Mouse (Mus musculus): Measurements from ENCODE around the gene Snx10. TPM values are rescaled to one million over a fixed set of nuclear protein-coding genes. Genes with fewer than 3 reads are reported as not detected.

Gene Snx10
- polyA plus RNA-seq, 1 experiment from 2014 or later, result 19.2 TPM

DNA sequence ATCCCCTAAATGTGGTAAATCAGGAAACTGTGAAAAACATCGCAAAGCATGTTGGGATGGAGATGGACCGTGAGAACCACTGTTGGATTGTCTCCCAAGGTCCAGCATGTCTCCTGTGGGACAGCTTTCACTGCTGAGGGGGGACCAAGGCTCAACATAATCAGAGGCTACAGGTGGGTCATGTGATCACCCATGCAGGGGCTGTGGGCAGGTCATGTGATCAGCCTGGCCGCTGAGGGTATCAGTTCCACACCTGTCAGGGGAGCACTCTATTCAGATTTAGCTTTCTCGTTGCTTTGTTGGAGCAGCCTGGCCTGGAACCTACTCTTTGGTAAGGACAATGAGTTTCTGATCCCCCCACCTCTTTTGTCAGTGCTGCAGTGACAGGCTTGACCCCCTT is 18.4 kb downstream of the Snx10 start:
- no peaks in the 10 kb centered on the region for H3K27me3 ChIP-seq (replicated peaks; ENCODE audit: control insufficient read depth, insufficient read depth, low read length)
- 80% methylated on average over 4 of the region's 4 CpGs for WGBS
- no peak overlapping the region for H3K4me2 ChIP-seq (ENCODE audit: low read depth, low read length)
- H3K9me3 ChIP-seq (ENCODE audit: control insufficient read depth, low read length), result no peaks in the 10 kb centered on the region
- H3K27ac ChIP-seq (replicated peaks; ENCODE audit: low read depth, low read length), result no peak overlapping the region
- DNase-seq (ENCODE audit: low spot score), result no peak
- no peak overlapping the region for H3K9ac ChIP-seq (ENCODE audit: low read depth, low read length)
- H3K36me3 ChIP-seq (ENCODE audit: control insufficient read depth, insufficient read depth, low read length), result no peaks in the 10 kb centered on the region
- H3K4me3 ChIP-seq (ENCODE audit: low read depth, low read length), result no peak overlapping the region
- ATAC-seq (ENCODE audit: low read depth), result no peak
- no peaks in the 10 kb centered on the region for H3K4me1 ChIP-seq (ENCODE audit: control insufficient read depth, insufficient read depth, low read length)

DNA sequence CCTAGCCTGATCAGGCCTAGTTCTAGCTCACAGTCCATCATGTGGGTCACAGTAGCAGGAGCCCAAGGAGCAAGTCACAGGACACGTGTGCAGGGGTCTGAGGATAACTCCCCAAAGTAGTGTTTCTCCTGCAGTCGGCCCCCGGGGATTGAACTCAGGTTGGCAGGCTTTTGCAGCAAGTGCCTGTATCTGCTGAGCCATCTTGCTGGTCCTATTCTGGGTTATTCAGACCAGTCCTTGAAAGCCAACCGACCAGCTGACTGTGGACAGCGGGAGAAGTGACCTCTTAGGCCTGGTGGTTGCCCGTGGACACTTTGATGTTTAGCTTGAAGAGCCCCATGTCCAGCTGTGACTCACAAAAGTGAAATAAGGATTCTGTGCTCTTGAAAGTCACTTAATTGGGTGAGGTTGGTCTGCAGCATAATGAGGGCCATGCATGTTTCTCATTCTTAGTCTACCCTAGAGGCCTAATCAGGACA is 20.0 kb downstream of the Snx10 start:
- Histone ChIP-seq H3K27me3 (replicated peaks; ENCODE audit: control insufficient read depth, insufficient read depth, low read length) (no peaks in the 10 kb centered on the region), H3K36me3 (ENCODE audit: control insufficient read depth, insufficient read depth, low read length) (no peaks in the 10 kb centered on the region), H3K9me3 (ENCODE audit: control insufficient read depth, low read length) (no peaks in the 10 kb centered on the region), H3K4me1 (ENCODE audit: control insufficient read depth, insufficient read depth, low read length) (no peaks in the 10 kb centered on the region), H3K9ac (ENCODE audit: low read depth, low read length) (no peak overlapping the region), H3K4me2 (ENCODE audit: low read depth, low read length) (no peak overlapping the region), H3K4me3 (ENCODE audit: low read depth, low read length) (no peak overlapping the region), H3K27ac (replicated peaks; ENCODE audit: low read depth, low read length) (no peak overlapping the region)
- WGBS, result 61% methylated on average over 6 of the region's 6 CpGs
- DNase-seq (ENCODE audit: low spot score) (no peak), ATAC-seq (ENCODE audit: low read depth) (0 out of 2 replicates have a peak, but pooled peaks have one; percentile 20)

DNA sequence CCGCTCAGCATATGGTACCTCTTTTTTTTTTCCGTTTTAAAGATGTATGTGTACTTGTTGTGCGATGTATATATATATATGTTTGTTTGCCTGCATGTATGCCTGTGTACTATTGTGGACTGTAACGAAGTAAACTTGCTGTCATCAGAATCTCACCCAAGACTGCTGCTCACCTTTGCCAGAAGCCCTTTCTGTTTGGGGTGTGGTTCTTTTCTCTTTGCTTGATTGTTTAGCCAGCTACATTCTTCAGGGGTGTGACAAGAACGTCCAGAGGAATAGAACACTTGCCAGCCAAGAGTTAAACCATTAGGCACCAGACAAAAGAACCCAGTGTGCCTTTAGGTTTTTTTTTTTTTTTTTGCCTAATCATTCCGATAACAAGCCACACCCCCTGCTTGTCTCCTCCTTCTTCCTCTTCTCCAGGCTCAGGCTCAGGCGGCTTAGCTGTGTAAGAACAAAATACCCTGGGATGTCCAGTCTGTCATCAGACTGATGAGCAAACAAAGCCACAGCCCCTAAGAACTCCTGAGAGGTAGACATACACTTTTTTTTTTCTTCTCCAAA is 20.5 kb downstream of the Snx10 start:
- Histone ChIP-seq H3K27ac (replicated peaks; ENCODE audit: low read depth, low read length) (no peak overlapping the region), H3K36me3 (ENCODE audit: control insufficient read depth, insufficient read depth, low read length) (no peaks in the 10 kb centered on the region), H3K4me3 (ENCODE audit: low read depth, low read length) (no peak overlapping the region), H3K4me2 (ENCODE audit: low read depth, low read length) (peak overlapping the region; percentile 11; the same call in 1 of the 2 replicates), H3K4me1 (ENCODE audit: control insufficient read depth, insufficient read depth, low read length) (no peaks in the 10 kb centered on the region), H3K9ac (ENCODE audit: low read depth, low read length) (no peak overlapping the region), H3K27me3 (replicated peaks; ENCODE audit: control insufficient read depth, insufficient read depth, low read length) (no peaks in the 10 kb centered on the region), H3K9me3 (ENCODE audit: control insufficient read depth, low read length) (no peaks in the 10 kb centered on the region)
- WGBS, result 36% methylated on average over 7 of the region's 7 CpGs
- ATAC-seq (ENCODE audit: low read depth), result 0 out of 2 replicates have a peak, but pooled peaks have one; percentile 37
- peak; percentile 42 for DNase-seq (ENCODE audit: low spot score)

DNA sequence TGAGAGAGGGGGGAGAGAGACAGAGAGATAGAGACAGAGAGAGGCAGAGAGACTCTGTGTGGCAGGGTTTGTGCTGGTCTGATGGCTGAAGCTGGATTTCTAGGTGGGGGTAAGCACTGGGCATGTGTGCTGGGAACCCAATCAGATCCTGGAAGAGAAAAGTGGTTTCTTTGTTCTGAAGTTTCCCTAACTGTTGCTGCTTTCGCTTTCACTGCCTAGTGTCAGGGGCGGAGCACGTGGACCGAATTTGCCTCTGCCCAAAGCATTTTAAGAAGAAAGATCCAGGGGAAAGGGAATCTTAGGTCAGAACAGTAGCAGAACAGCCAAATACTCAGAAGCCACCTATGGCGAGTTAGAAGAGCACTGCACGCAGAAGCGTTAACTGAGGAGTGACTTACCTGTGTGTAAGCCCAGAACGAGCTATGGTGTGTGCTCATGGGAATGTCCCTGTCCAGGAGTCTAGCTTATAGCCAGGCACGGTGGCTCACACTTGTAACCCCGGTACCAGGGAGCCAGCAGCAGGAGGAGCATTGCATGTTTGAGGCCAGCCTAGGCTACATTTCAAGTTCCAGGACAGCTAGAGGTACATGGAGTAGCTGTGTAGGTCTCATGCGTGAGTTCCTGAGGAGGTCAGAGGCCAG is 21.6 kb downstream of the Snx10 start:
- H3K9me3 ChIP-seq (ENCODE audit: control insufficient read depth, low read length), result no peaks in the 10 kb centered on the region
- peak; percentile 35 for DNase-seq (ENCODE audit: low spot score)
- no peak overlapping the region for H3K9ac ChIP-seq (ENCODE audit: low read depth, low read length)
- H3K27ac ChIP-seq (replicated peaks; ENCODE audit: low read depth, low read length), result no peak overlapping the region
- H3K27me3 ChIP-seq (replicated peaks; ENCODE audit: control insufficient read depth, insufficient read depth, low read length), result no peaks in the 10 kb centered on the region
- H3K4me2 ChIP-seq (ENCODE audit: low read depth, low read length), result 0 out of 2 replicates have a peak overlapping the region, but pooled peaks have one; percentile 11
- WGBS, result 58% methylated on average over 11 of the region's 11 CpGs
- no peaks in the 10 kb centered on the region for H3K36me3 ChIP-seq (ENCODE audit: control insufficient read depth, insufficient read depth, low read length)
- H3K4me3 ChIP-seq (ENCODE audit: low read depth, low read length), result no peak overlapping the region
- no peaks in the 10 kb centered on the region for H3K4me1 ChIP-seq (ENCODE audit: control insufficient read depth, insufficient read depth, low read length)
- ATAC-seq (ENCODE audit: low read depth), result no peak

DNA sequence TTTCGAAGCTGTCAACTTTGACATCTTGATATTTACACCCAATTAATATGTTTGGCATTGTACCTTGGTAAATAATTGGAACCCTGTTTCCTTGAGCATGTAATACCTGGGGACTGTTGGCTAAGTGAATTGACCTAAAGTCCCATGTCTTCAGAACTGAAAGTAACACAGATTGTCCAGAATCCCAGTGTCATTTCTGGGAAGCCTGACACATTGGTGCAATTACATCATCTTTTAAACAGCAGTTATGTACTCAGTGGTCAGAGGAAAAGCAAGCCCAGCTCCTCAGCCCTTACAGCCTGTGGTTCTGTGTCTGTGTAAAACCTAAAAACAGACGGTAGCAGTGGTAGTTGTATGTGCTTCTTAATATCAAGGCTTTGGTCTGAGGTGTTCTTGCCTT is 22.4 kb downstream of the Snx10 start:
- no peaks in the 10 kb centered on the region for H3K9me3 ChIP-seq (ENCODE audit: control insufficient read depth, low read length)
- H3K36me3 ChIP-seq (ENCODE audit: control insufficient read depth, insufficient read depth, low read length), result no peaks in the 10 kb centered on the region
- H3K4me3 ChIP-seq (ENCODE audit: low read depth, low read length), result no peak overlapping the region
- H3K9ac ChIP-seq (ENCODE audit: low read depth, low read length), result no peak overlapping the region
- DNase-seq (ENCODE audit: low spot score) (no peak), ATAC-seq (ENCODE audit: low read depth) (no peak)
- no peak overlapping the region for H3K27ac ChIP-seq (replicated peaks; ENCODE audit: low read depth, low read length)
- H3K4me1 ChIP-seq (ENCODE audit: control insufficient read depth, insufficient read depth, low read length), result no peaks in the 10 kb centered on the region
- no peak overlapping the region for H3K4me2 ChIP-seq (ENCODE audit: low read depth, low read length)
- no peaks in the 10 kb centered on the region for H3K27me3 ChIP-seq (replicated peaks; ENCODE audit: control insufficient read depth, insufficient read depth, low read length)
- WGBS, result 83% methylated on average over 2 of the region's 2 CpGs

DNA sequence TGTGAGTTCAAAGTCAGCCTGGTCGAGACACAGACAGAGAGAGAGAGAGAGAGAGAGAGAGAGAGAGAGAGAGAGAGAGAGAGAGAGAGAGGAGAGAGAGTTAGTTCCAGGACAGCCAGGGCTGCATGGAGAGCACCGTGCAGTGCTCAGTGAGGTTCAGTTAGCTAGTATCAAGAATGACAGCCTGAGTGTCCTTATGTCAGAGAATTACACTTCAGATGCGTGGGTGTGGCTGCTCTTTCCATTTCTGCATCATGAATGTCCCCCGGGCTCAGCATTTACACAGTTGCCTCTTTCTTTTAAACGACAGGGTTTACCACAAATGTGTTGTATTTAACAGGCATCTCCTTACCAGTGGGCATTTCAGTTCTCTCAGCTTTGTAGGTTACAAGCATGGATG is 25.1 kb downstream of the Snx10 start:
- Histone ChIP-seq H3K4me2 (ENCODE audit: low read depth, low read length) (no peak overlapping the region), H3K27ac (replicated peaks; ENCODE audit: low read depth, low read length) (no peak overlapping the region), H3K4me1 (ENCODE audit: control insufficient read depth, insufficient read depth, low read length) (no peaks in the 10 kb centered on the region), H3K9me3 (ENCODE audit: control insufficient read depth, low read length) (no peaks in the 10 kb centered on the region), H3K36me3 (ENCODE audit: control insufficient read depth, insufficient read depth, low read length) (no peaks in the 10 kb centered on the region), H3K27me3 (replicated peaks; ENCODE audit: control insufficient read depth, insufficient read depth, low read length) (no peaks in the 10 kb centered on the region), H3K4me3 (ENCODE audit: low read depth, low read length) (no peak overlapping the region), H3K9ac (ENCODE audit: low read depth, low read length) (no peak overlapping the region)
- no peak for ATAC-seq (ENCODE audit: low read depth)
- no peak for DNase-seq (ENCODE audit: low spot score)
- 62% methylated on average over 5 of the region's 5 CpGs for WGBS

DNA sequence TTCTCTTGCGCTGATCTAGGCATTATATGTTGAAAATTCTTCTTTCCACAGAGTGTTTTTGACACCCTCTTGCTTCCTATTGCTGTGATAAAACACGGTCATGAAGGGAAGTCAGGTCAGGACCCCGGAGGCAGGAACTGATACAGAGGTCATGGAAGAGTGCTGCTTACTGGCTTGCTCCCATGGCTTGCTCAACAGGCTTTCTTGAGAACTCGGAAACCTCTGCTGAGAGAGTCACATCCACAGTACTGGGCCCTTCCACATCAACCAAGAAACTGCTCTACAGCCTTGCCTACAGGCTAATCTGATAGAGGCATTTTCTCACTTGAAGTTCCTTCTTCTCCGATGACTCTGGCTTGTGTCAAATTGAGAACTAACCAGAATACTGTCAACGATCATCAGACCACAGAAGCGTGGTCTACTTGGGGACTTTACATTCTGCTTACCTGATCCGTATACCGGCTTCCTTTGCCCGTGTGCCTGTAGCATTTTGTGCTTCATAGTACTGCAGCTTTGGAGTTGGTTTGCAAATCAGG is 27.6 kb downstream of the Snx10 start:
- ATAC-seq (ENCODE audit: low read depth) (no peak), DNase-seq (ENCODE audit: low spot score) (no peak)
- Histone ChIP-seq H3K27me3 (replicated peaks; ENCODE audit: control insufficient read depth, insufficient read depth, low read length) (no peaks in the 10 kb centered on the region), H3K9ac (ENCODE audit: low read depth, low read length) (no peak overlapping the region), H3K4me3 (ENCODE audit: low read depth, low read length) (no peak overlapping the region), H3K4me1 (ENCODE audit: control insufficient read depth, insufficient read depth, low read length) (no peaks in the 10 kb centered on the region), H3K4me2 (ENCODE audit: low read depth, low read length) (no peak overlapping the region), H3K27ac (replicated peaks; ENCODE audit: low read depth, low read length) (no peak overlapping the region), H3K9me3 (ENCODE audit: control insufficient read depth, low read length) (no peaks in the 10 kb centered on the region), H3K36me3 (ENCODE audit: control insufficient read depth, insufficient read depth, low read length) (no peaks in the 10 kb centered on the region)
- WGBS, result 87% methylated on average over 10 of the region's 10 CpGs

DNA sequence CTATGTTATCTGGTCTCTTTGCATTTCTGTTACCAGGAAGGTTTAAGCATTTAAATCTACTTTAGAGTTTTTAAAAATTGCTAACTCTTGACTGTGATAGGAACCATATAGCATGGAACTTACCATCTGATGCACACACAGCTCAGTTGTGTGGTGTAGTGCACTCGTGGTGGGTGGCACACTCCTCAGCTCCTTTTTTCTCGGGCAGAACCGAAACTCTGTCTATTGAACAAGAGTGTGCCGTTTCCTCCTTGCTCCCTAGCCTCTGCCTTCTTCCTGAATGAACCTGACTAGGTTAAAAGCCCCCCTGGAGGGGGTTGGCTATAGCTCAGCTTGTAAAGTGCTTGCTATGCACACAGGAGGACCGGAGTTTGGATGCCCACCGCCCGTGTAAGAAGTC is 32.9 kb downstream of the Snx10 start:
- DNase-seq (ENCODE audit: low spot score) (no peak), ATAC-seq (ENCODE audit: low read depth) (no peak)
- Histone ChIP-seq H3K4me3 (ENCODE audit: low read depth, low read length) (no peak overlapping the region), H3K9ac (ENCODE audit: low read depth, low read length) (no peak overlapping the region), H3K9me3 (ENCODE audit: control insufficient read depth, low read length) (no peaks in the 10 kb centered on the region), H3K4me1 (ENCODE audit: control insufficient read depth, insufficient read depth, low read length) (no peaks in the 10 kb centered on the region), H3K27ac (replicated peaks; ENCODE audit: low read depth, low read length) (no peak overlapping the region), H3K36me3 (ENCODE audit: control insufficient read depth, insufficient read depth, low read length) (no peaks in the 10 kb centered on the region), H3K27me3 (replicated peaks; ENCODE audit: control insufficient read depth, insufficient read depth, low read length) (no peaks in the 10 kb centered on the region), H3K4me2 (ENCODE audit: low read depth, low read length) (no peak overlapping the region)
- WGBS, result 87% methylated on average over 7 of the region's 7 CpGs

DNA sequence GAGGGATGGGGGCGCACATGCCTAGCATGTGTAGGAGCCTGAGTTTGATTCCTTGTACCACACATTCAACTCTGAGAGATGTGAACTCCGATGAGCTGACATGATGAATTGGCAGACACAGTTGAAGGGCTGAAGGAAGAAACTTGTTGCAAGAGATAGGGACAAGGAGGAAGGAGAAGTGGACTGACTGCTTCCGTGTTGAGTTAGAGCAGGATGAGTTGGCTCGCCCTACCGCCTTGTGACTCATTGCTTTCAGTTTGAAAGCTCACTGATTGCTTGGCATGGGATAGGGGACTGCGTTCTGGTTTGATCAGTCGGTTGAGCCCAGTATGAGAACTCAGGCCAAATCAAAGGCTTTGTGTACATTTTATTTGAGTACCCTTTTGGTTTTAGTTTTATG is 34.6 kb downstream of the Snx10 start:
- no peak overlapping the region for H3K4me2 ChIP-seq (ENCODE audit: low read depth, low read length)
- ATAC-seq (ENCODE audit: low read depth) (no peak), DNase-seq (ENCODE audit: low spot score) (no peak)
- no peak overlapping the region for H3K4me3 ChIP-seq (ENCODE audit: low read depth, low read length)
- H3K9me3 ChIP-seq (ENCODE audit: control insufficient read depth, low read length), result no peaks in the 10 kb centered on the region
- no peaks in the 10 kb centered on the region for H3K4me1 ChIP-seq (ENCODE audit: control insufficient read depth, insufficient read depth, low read length)
- no peaks in the 10 kb centered on the region for H3K36me3 ChIP-seq (ENCODE audit: control insufficient read depth, insufficient read depth, low read length)
- no peak overlapping the region for H3K27ac ChIP-seq (replicated peaks; ENCODE audit: low read depth, low read length)
- no peak overlapping the region for H3K9ac ChIP-seq (ENCODE audit: low read depth, low read length)
- H3K27me3 ChIP-seq (replicated peaks; ENCODE audit: control insufficient read depth, insufficient read depth, low read length), result no peaks in the 10 kb centered on the region
- 92% methylated on average over 7 of the region's 7 CpGs for WGBS

All from embryonic facial prominence, embryonic 14.5 days (tissue).